Mouse (Mus musculus) cerebellum, postnatal 4 days (tissue): ENCODE data around the gene Htr6.

Source experiments
- DNase-seq, 2 experiments: peaks; one replicate each; pipeline ENCODE4 v3.0.0; 2022; ENCODE audit warnings: low spot score in 2 of 2, mixed read lengths in 1 of 2

The Htr6 gene

DNA sequence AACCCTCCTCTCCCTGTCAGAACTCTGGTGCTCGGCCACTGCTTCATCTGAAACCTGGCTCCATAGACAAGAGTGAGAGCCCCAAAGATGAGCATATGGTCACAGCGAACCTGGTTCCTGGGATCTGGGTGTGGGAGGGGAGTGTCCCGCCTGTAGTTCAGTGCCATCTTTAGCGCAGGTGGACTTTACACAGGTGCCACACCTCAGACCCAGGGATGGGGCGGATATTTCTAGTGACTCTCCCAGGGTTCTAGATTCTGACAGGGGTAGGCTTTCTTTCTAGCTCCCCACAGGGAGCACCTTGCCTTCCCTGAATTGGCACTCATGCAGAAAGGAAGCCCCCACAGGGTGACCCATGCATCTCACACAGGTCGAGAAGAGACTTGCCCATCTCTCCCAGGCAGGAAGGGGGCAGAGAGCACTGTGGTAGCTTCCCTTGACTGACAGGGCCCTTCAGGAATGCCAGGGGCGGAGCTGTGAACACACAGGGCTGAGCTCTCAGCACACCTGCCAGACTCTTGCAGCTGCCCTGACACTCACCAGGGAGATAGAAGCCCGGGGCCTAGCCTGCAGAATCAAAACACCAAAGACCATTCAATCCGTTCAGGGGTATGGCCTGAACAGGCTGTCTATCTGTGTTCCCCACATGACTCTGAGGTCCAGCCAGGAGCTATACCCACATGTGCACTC is 13.8 kb upstream of the Htr6 start:
- no peak for DNase-seq

DNA sequence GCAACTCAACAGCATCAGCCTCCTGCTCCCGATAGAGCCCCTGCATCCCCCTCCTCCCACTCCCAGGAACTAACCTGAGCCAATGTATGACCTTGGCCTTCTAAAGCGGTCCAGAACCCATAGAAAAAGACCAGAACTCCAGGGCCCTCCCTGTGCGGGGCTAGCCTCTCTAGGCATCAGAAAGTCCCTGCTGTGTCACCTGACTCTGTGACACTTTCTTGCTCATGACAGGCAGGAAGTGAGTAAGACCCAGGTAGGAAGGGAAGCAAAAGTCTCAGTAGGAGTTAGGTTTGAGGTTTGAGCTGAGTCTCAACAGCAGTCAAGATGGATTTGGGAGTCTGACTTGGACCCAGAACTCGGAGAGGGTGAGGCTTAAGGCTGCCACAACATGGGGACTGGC is 11.6 kb upstream of the Htr6 start:
- DNase-seq, result no peak

GRCm38 (mm10) chr4:139086037-139086436 is 10.7 kb upstream of the Htr6 start:
- DNase-seq, result peak; percentile 86 to 91

- DNase-seq, result no peak
Observed at GRCm38 (mm10) chr4:139085337-139085736, 10.0 kb upstream of the Htr6 start.

GRCm38 (mm10) chr4:139082790-139083564 is 7.6 kb upstream of the Htr6 start:
- peak; percentile 64 to 87 for DNase-seq

DNA sequence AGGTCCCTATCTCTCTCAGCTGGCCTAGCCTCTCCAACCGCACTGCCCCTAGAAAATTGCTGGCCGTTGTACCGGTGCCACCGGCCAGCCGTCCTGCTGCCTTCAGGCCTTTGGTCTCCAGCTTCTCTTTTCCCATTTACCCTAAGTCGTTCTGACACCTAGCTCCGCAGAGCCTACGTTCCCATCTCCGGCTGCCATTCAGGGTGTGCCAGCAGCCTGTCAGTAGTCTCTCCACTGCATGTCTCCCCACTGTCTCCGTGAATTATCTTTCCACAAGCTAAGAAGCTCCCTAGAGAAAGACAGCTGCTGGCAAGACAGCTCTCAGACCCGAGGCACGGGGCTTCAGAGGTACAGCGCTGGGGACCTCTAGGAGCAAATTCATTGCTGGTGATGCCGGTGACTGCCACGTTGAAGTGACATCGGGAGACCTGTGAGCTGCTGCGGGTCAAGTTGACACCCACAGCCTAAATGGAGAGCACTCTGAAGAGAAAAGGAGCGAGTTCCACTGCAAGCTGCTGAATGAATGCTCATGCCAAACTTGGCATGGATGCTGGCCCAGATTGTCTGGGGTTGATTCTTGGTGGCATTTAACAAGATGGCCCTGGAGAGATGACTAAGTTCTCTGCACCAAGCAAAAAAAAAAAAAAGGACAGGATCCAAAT is 6.0 kb upstream of the Htr6 start:
- DNase-seq, result no peak

DNA sequence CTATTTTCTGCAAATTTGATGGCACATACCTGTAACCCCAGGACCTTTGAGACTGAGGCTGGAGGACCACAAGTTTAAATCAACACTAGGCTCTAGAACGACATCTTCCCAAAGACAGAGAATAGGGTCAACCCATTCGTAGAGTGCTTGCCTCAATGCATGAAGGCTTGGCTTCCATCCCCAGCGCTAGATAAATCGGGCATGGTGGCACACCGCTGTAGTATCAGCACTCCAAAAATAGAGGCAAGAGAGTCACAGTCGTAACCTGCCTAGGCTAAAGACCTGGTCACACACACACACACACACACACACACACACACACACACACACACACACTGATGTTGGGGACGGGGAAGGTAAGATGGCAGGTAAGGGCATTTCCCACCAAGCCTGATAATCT is 4.9 kb upstream of the Htr6 start:
- no peak for DNase-seq

- no peak for DNase-seq
Observed at GRCm38 (mm10) chr4:139079439-139079838, 4.1 kb upstream of the Htr6 start.

DNA sequence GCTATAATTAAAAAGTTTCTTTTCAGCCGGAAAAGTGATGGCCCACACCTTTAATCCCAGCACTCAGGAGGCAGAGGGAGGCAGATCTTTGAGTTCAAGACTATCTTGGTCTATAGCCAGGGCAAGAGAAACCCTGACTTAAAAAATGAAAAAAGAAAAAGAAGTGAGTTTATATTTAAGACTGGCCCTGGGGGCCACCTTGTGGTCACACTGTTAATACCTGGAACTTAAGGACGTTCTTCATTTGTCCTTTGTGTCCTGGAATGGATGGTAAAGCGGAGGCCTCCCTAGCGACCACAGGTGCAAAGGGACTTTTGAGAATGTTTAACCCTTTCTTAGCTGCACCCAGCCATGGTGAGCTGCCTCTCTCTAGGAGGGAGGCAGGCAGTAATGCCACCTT is 3.4 kb upstream of the Htr6 start:
- no peak for DNase-seq

DNA sequence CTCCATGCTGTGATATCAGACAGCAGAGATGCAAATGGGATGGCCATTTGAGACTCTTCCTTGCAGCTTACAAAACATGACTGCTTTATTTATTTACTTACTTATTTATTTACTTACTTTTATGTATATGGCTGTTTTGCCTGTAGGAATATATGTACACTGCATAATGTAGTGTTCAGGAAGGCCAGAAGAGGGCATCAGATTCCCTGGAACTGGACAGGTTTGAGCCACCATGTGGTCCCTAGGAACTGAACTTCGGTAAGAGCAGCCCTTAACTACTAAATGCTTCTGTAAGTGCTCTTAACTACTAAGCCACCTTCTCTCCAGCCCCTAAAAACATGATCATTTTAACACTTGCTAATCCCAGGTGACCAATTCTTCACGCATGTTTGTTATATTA is 2.9 kb upstream of the Htr6 start:
- DNase-seq, result no peak

GRCm38 (mm10) chr4:139075915-139076314 is 545 bp upstream of the Htr6 start:
- DNase-seq, result no peak

DNA sequence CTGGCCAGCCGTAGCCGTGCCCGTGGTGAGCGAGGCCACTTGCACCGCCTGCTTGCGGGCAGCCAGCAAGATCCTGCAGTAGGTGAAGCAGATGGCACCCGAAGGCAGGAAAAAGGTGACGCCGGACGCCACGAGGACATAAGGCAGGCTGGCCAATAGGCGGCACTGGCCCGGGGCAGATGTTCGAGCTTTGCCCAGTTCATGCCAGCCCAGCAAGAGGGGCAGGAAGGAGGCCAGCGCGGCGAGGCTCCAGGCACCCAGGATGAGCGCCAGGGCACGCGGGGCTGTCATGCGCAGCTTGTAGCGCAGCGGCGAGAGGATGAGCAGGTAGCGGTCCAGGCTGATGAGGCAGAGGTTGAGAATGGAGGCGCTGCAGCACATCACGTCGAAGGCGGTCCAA is 1.3 kb downstream of the Htr6 start:
- no peak for DNase-seq

DNA sequence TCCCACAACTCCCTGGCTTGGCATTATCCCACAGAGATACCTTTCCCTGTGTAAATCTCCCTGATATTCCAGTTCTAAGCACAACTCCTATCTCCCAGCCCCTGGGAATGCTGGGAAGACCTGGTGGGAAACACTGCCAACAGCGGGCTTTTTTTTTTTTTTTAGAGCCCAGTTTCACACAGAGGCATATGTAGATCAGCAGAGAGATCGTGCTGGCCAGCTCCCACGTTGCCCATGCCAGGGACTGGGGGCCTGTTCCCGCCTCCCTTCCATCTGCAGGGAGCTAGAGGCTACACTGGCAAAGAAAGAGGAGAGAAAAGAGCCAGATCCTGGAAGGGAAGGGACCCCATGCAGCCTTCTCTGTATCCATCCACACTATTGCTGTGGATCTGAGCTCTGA is 7.1 kb downstream of the Htr6 start:
- no peak for DNase-seq

DNA sequence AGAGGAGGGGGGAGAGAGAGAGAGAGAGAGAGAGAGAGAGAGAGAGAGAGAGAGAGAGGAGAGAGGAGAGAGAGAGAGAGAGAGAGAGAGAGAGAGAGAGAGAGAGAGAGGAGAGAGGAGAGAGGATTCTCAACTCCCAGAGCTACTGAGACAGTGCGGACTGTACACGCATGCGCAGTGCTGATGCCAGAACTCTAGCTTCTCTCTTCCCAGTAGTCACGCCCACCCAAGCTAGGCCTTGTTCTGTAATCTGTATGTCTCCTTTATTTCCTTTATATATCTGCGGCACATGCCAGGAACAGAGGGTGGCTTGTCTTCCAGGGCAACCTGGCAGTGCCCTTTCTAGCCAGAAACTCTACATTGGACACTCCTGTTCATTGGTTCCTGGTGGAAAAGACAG is 10.5 kb downstream of the Htr6 start:
- DNase-seq, result no peak

- no peak for DNase-seq
Observed at GRCm38 (mm10) chr4:139059569-139059968, 15.8 kb downstream of the Htr6 start.

GRCm38 (mm10) chr4:139058029-139058428 is 17.3 kb downstream of the Htr6 start:
- no peak for DNase-seq

GRCm38 (mm10) chr4:139057291-139057690 is 18.1 kb downstream of the Htr6 start:
- peak in 1 of 2 experiments; percentile 34 for DNase-seq

DNA sequence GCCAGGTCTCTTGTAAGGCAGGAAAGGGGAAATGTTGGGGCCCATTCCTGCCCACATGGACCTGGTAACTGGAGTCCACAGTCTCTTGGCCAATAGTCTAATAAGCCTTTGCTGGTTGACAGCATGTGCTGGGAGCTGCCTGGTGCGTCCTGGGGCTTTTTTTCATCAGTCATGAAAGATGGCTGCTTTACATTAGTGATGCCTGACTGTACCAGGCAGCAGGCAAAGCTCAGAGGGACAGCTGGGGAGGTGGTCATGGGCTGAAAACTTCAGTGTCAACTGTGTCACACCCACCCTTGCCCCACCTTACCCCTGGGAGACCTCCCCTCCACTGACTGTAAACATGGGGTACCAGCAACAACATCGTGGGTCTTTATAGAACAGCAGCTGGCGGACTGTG is 19.6 kb downstream of the Htr6 start:
- no peak for DNase-seq

GRCm38 (mm10) chr4:139055336-139055735 is 20.0 kb downstream of the Htr6 start:
- peak in 1 of 2 experiments; percentile 67 for DNase-seq

DNA sequence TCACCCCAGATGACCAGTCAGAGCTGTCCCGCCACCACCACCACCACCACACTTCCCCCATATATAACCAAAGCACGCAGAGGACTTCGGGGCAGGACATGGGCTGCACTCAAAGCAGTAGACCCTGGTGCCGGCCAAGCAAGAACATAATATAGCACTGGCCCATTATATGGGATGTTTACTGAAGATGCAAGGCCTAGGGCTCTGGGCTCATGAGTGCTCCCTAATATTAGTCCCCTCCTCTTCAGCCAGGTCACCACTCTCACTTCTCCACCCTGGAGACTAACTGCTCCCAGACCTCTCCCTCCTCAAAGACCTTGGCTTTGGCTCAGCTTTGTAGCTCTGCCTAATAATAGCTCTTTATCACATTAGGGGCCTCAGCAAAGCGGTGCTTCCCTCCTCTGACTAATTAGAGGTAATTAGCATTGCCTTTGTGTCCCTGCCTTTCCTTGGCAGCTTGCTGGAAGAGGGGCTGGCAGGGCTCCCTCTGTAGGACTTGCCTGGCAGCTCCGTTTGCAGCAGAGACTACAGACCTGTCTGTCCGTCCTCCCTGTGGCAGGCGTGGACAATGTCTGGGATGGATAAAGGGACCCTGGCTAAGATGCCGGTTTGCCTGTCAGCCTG is 21.0 kb downstream of the Htr6 start:
- peak in 1 of 2 experiments; percentile 70 for DNase-seq

GRCm38 (mm10) chr4:139053391-139053790 is 22.0 kb downstream of the Htr6 start:
- no peak for DNase-seq

- DNase-seq, result no peak
Observed at GRCm38 (mm10) chr4:139052796-139053195, 22.6 kb downstream of the Htr6 start.
